Mouse (Mus musculus) erythroblast, embryonic 14.5 days (primary cell): ENCODE measurements around the gene Rnf20.

ENCODE experiments used
- GATA1 ChIP-seq: IDR thresholded peaks from 2 replicates; pipeline ENCODE4 v1.6.1; 2012; ENCODE audit warnings: low read length, inconsistent platforms, mixed read lengths
- TAL1 ChIP-seq: IDR thresholded peaks from 3 replicates; pipeline ENCODE4 v1.6.1; 2012; ENCODE audit warnings: low read length, inconsistent platforms, mixed read lengths

- TF ChIP-seq TAL1 (no peak), GATA1 (no peak)
Measured at GRCm38 (mm10) chr4:49596846-49597182, 35.0 kb upstream of the Rnf20 start.
